In genomic region chr5:98030902-98031641, GRCm38 (mm10) we compare ENCODE assay signal across 8 mouse cellular contexts. TPM values are rescaled to one million over a fixed set of nuclear protein-coding genes. Genes with fewer than 3 reads are reported as not detected.
DNase-seq lines count a peak whose midpoint lies in the region; ATAC-seq and TF ChIP-seq lines count a peak whose summit lies in the region.

TSS of gene Antxr2 (minus strand) at chr5:98031043.

- WGBS in embryonic facial prominence, embryonic 13.5 days: 2% methylated on average over 58 of the region's 58 CpGs
- 3% methylated on average over 58 of the region's 58 CpGs for WGBS in heart, adult 2 months
- 3% methylated on average over 58 of the region's 58 CpGs for WGBS in liver, adult 2 months
- 2% methylated on average over 57 of the region's 58 CpGs for WGBS in midbrain, embryonic 16.5 days
- 1% methylated on average over 58 of the region's 58 CpGs for WGBS in stomach, embryonic 16.5 days

- intact Hi-C loops in heart, adult 2 months (cut with DNase I): loop anchor here (5.0 kb wide), 1 partner anchor 136 kb away; the partner anchor contains the start of gene Prdm8

- peaks cover 6% of the 10 kb centered on the region; the same call in 1 of the 2 replicates for H3K36me3 ChIP-seq in embryonic facial prominence, embryonic 13.5 days
- peaks cover 9% of the 10 kb centered on the region for H3K36me3 ChIP-seq in heart, adult 2 months (ENCODE audit: control insufficient read depth, insufficient read depth, low read length)
- H3K36me3 ChIP-seq in liver, adult 2 months (ENCODE audit: control insufficient read depth, insufficient read depth, low read length): peaks cover 4% of the 10 kb centered on the region
- H3K36me3 ChIP-seq in midbrain, embryonic 16.5 days (ENCODE audit: control insufficient read depth, insufficient read depth, low read length): no peaks in the 10 kb centered on the region
- H3K36me3 ChIP-seq in stomach, embryonic 16.5 days (ENCODE audit: control insufficient read depth, insufficient read depth, low read length): no peaks in the 10 kb centered on the region

- peak; percentile 45 for ATAC-seq in activated CD4-positive, CD25-positive, alpha-beta regulatory T cell, adult 4 months
- ATAC-seq in embryonic facial prominence, embryonic 13.5 days (ENCODE audit: insufficient number of reproducible peaks, insufficient read depth, low FRiP score, low TSS enrichment, low read depth): peak; percentile 63; the same call in 1 of the 2 replicates
- ATAC-seq in midbrain, embryonic 16.5 days: peak; percentile 77
- ATAC-seq in stomach, embryonic 16.5 days (ENCODE audit: insufficient read depth, low FRiP score): peak; percentile 77

- H3K4me2 ChIP-seq in embryonic facial prominence, embryonic 13.5 days: peak within 1 kb of the TSS; percentile 77
- peak within 1 kb of the TSS; percentile 100 for H3K4me2 ChIP-seq in midbrain, embryonic 16.5 days (ENCODE audit: low read length)
- peak within 1 kb of the TSS; percentile 76 for H3K4me2 ChIP-seq in stomach, embryonic 16.5 days (ENCODE audit: low read depth, low read length)

- no peak for TF ChIP-seq EP300 in heart, adult 2 months (IDR thresholded peaks at IDR 0.05; ENCODE audit: insufficient read depth, low read depth, low read length)

- no peaks in the 10 kb centered on the region for H3K79me2 ChIP-seq in heart, adult 2 months (replicated peaks; ENCODE audit: control insufficient read depth, insufficient read depth, low read length)
- H3K79me2 ChIP-seq in liver, adult 2 months (ENCODE audit: control insufficient read depth, insufficient read depth, low read length): 0 out of 2 replicates have a peak, but pooled peaks cover 3% of the 10 kb centered on the region

- DNase-seq in 3134 (ENCODE audit: extremely low read depth, insufficient read length, low spot score): peak; percentile 92
- peak; percentile 87 for DNase-seq in heart, adult 2 months
- DNase-seq in kidney, adult 11 months: peak; percentile 39
- no peak for DNase-seq in liver, adult 2 months (ENCODE audit: extremely low read depth, low read depth, low spot score)

- H3K9me3 ChIP-seq in embryonic facial prominence, embryonic 13.5 days: no peaks in the 10 kb centered on the region
- H3K9me3 ChIP-seq in midbrain, embryonic 16.5 days (replicated peaks; ENCODE audit: control insufficient read depth, low read length, poor library complexity, severe bottlenecking): no peaks in the 10 kb centered on the region
- H3K9me3 ChIP-seq in stomach, embryonic 16.5 days (replicated peaks; ENCODE audit: control insufficient read depth, low read length): no peaks in the 10 kb centered on the region

- H3K27me3 ChIP-seq in embryonic facial prominence, embryonic 13.5 days: peaks cover 7% of the 10 kb centered on the region; the same call in 1 of the 2 replicates
- H3K27me3 ChIP-seq in heart, adult 2 months (ENCODE audit: control insufficient read depth, insufficient read depth, low read length): no peaks in the 10 kb centered on the region
- no peaks in the 10 kb centered on the region for H3K27me3 ChIP-seq in liver, adult 2 months (ENCODE audit: control insufficient read depth, insufficient read depth, low read length)
- H3K27me3 ChIP-seq in midbrain, embryonic 16.5 days (ENCODE audit: control insufficient read depth, insufficient read depth, low read depth, low read length): peaks cover 2% of the 10 kb centered on the region; the same call in 1 of the 2 replicates
- H3K27me3 ChIP-seq in stomach, embryonic 16.5 days (ENCODE audit: control insufficient read depth, insufficient read depth, low read length): no peaks in the 10 kb centered on the region

- TF ChIP-seq CTCF in heart, adult 2 months (IDR thresholded peaks at IDR 0.05): no peak
- no peak for TF ChIP-seq CTCF in liver, adult 2 months (IDR thresholded peaks at IDR 0.05; ENCODE audit: low read depth, low read length)

- peak within 1 kb of the TSS; percentile 83 for H3K4me3 ChIP-seq in embryonic facial prominence, embryonic 13.5 days
- H3K4me3 ChIP-seq in heart, adult 2 months: peak within 1 kb of the TSS; percentile 90
- peak within 1 kb of the TSS; percentile 85 for H3K4me3 ChIP-seq in liver, adult 2 months (ENCODE audit: insufficient read depth, low read depth, low read length)
- peak within 1 kb of the TSS; percentile 77 for H3K4me3 ChIP-seq in midbrain, embryonic 16.5 days (ENCODE audit: low read depth, low read length)
- H3K4me3 ChIP-seq in stomach, embryonic 16.5 days (replicated peaks; ENCODE audit: low read length): peak within 1 kb of the TSS; percentile 87

- peak within 1 kb of the TSS; percentile 91 for H3K9ac ChIP-seq in embryonic facial prominence, embryonic 13.5 days
- peak within 1 kb of the TSS; percentile 82 for H3K9ac ChIP-seq in heart, adult 2 months (ENCODE audit: low read depth, low read length)
- H3K9ac ChIP-seq in liver, adult 2 months (ENCODE audit: low read depth, low read length): peak within 1 kb of the TSS; percentile 92
- peak within 1 kb of the TSS; percentile 78 for H3K9ac ChIP-seq in midbrain, embryonic 16.5 days (ENCODE audit: low read depth, low read length)
- H3K9ac ChIP-seq in stomach, embryonic 16.5 days (ENCODE audit: low read length): peak within 1 kb of the TSS; percentile 90

- peak within 1 kb of the TSS; percentile 85 for H3K27ac ChIP-seq in embryonic facial prominence, embryonic 13.5 days
- peak within 1 kb of the TSS; percentile 95 for H3K27ac ChIP-seq in heart, adult 2 months
- peak within 1 kb of the TSS; percentile 76 for H3K27ac ChIP-seq in liver, adult 2 months (replicated peaks; ENCODE audit: insufficient read depth, low read depth, low read length)
- H3K27ac ChIP-seq in midbrain, embryonic 16.5 days (ENCODE audit: low read length): peak within 1 kb of the TSS; percentile 42
- H3K27ac ChIP-seq in stomach, embryonic 16.5 days (ENCODE audit: low read length): peak within 1 kb of the TSS; percentile 94

- TF ChIP-seq POLR2A in heart, adult 2 months (IDR thresholded peaks at IDR 0.05; ENCODE audit: insufficient read depth, low read depth, low read length): peak; percentile 26; the same call in 1 of the 2 replicates
- TF ChIP-seq POLR2A in liver, adult 2 months (IDR thresholded peaks at IDR 0.05; ENCODE audit: extremely low read depth, insufficient read depth, low read length): 0 out of 2 replicates have a peak, but pooled peaks have one; percentile 30

- H3K4me1 ChIP-seq in embryonic facial prominence, embryonic 13.5 days: peaks cover 11% of the 10 kb centered on the region; the same call in 1 of the 2 replicates
- H3K4me1 ChIP-seq in heart, adult 2 months (ENCODE audit: control insufficient read depth, insufficient read depth, low read length): peaks cover 3% of the 10 kb centered on the region
- H3K4me1 ChIP-seq in liver, adult 2 months (ENCODE audit: control insufficient read depth, insufficient read depth, low read length): peaks cover 7% of the 10 kb centered on the region; the same call in 1 of the 2 replicates
- peaks cover 5% of the 10 kb centered on the region; the same call in 1 of the 2 replicates for H3K4me1 ChIP-seq in midbrain, embryonic 16.5 days (ENCODE audit: control insufficient read depth, insufficient read depth, low read length)
- peaks cover 14% of the 10 kb centered on the region; the same call in 1 of the 2 replicates for H3K4me1 ChIP-seq in stomach, embryonic 16.5 days (ENCODE audit: control insufficient read depth, insufficient read depth, low read length)

RNA-seq across cellular contexts. Expression of gene Antxr2, which starts in this region (rescaled TPM):
- 10 to 100 TPM in 1 of 2 experiments, 1 to 10 TPM in 1; 9.1 to 11.8 TPM for polyA plus RNA-seq in activated CD4-positive, CD25-positive, alpha-beta regulatory T cell, adult 4 months (2017; shearing (Covaris generic))
- 15.5 and 18.3 TPM in 2 replicates for polyA plus RNA-seq in embryonic facial prominence, embryonic 13.5 days (2015; fragmentation: Nextera tagmentation; extraction: Ambion mirVana)
- total RNA-seq in heart, adult 2 months (2021): 10 to 100 TPM; 70.7 to 78.9 TPM
- 28.1 and 53.7 TPM in 2 replicates for polyA plus RNA-seq in heart, adult 2 months (2012; rRNA removed)
- 18.3 and 24.9 TPM in 2 replicates for total RNA-seq in liver, adult 2 months (2014; rRNA removed)
- 5.2 and 5.5 TPM in 2 replicates for polyA plus RNA-seq in liver, adult 2 months (2012; rRNA removed)
- polyA plus RNA-seq in midbrain, embryonic 16.5 days (2015; fragmentation: Nextera tagmentation; extraction: Ambion mirVana): 2.4 and 2.5 TPM in 2 replicates
- 19.4 and 22.9 TPM in 2 replicates for polyA plus RNA-seq in stomach, embryonic 16.5 days (2015; fragmentation: Nextera tagmentation; extraction: Ambion mirVana)

Comparison
In these comparisons a context has a peak if more than half of its experiments do, and no peak if none do; other contexts are left out.
1. H3K27ac ChIP-seq: peak in every context shown above with its lines; median percentile 95 in heart, adult 2 months; 94 in stomach, embryonic 16.5 days; 85 in embryonic facial prominence, embryonic 13.5 days; 76 in liver, adult 2 months; 42 in midbrain, embryonic 16.5 days.